ENCODE assay signal across 26 mouse cellular contexts in the genomic region with DNA sequence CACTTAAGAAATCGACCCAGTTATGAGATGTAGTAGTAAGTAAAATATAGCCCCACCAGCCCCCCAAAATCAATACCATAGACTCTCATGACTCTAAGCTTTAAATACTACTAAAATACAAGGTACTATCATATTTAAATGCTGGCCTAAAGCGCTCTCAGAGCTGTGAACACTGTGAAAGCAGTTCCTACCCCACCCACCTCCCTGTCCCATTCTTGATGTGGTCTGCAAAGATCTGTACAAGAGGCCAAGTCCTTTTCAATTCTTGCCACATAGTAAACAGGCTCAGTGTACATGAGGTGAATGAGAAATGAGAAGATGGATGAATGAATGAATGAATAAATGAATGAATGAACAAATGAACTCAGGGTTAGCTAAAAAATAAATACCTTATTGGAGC.
"Had no signal": no experiment of that assay in that cellular context is flagged by ENCODE, and none has a peak within 500 bp of the region (broad histone marks: within the 10 kb centered on the region; RNA-seq: fewer than 3 reads in every experiment).

No protein-coding gene starts in this region.

- H3K4me1 ChIP-seq: forebrain, embryonic 13.5 days; forebrain, embryonic 15.5 days had no signal

- H3K4me3 ChIP-seq: embryonic facial prominence, embryonic 10.5 days; embryonic facial prominence, embryonic 12.5 days; embryonic facial prominence, embryonic 13.5 days; embryonic facial prominence, embryonic 15.5 days; erythroblast, embryonic 14.5 days; forebrain, embryonic 10.5 days; forebrain, embryonic 12.5 days; forebrain, embryonic 13.5 days; forebrain, embryonic 15.5 days; gastrocnemius, adult 2 months; heart, adult 2 months; heart, embryonic 10.5 days had no signal

- DNase-seq: cerebellum, postnatal 10 days; cerebellum, postnatal 14 days; cerebellum, postnatal 25 days; cerebellum, postnatal 36 days; embryo, embryonic 11 days; forebrain, postnatal 0 days; gastrocnemius, adult 2 months; gastrocnemius, postnatal 10 days; gastrocnemius, postnatal 14 days; gastrocnemius, postnatal 25 days; gastrocnemius, postnatal 36 days; heart, adult 11 months; heart, adult 18-20 months; heart, adult 2 months had no signal

- H3K27ac ChIP-seq: embryonic facial prominence, embryonic 10.5 days; embryonic facial prominence, embryonic 12.5 days; embryonic facial prominence, embryonic 13.5 days; embryonic facial prominence, embryonic 15.5 days; forebrain, embryonic 10.5 days; forebrain, embryonic 12.5 days; forebrain, embryonic 13.5 days; forebrain, embryonic 15.5 days; gastrocnemius, adult 2 months; heart, adult 2 months; heart, embryonic 10.5 days had no signal

- H3K36me3 ChIP-seq: embryonic facial prominence, embryonic 10.5 days; embryonic facial prominence, embryonic 12.5 days; embryonic facial prominence, embryonic 13.5 days; embryonic facial prominence, embryonic 15.5 days; forebrain, embryonic 10.5 days; forebrain, embryonic 12.5 days; forebrain, embryonic 15.5 days had no signal

- H3K27me3 ChIP-seq: embryonic facial prominence, embryonic 12.5 days; embryonic facial prominence, embryonic 13.5 days; embryonic facial prominence, embryonic 15.5 days; forebrain, embryonic 12.5 days; forebrain, embryonic 13.5 days; forebrain, embryonic 15.5 days had no signal

- ATAC-seq: forebrain, embryonic 13.5 days; forebrain, embryonic 14.5 days; forebrain, embryonic 15.5 days; forebrain, embryonic 16.5 days; forebrain, postnatal 0 days had no signal

- H3K4me2 ChIP-seq: embryonic facial prominence, embryonic 12.5 days; embryonic facial prominence, embryonic 13.5 days; embryonic facial prominence, embryonic 15.5 days; forebrain, embryonic 12.5 days; forebrain, embryonic 13.5 days; forebrain, embryonic 15.5 days had no signal

- H3K9me3 ChIP-seq: embryonic facial prominence, embryonic 12.5 days; embryonic facial prominence, embryonic 13.5 days; embryonic facial prominence, embryonic 15.5 days; forebrain, embryonic 10.5 days; forebrain, embryonic 12.5 days; forebrain, embryonic 13.5 days; forebrain, embryonic 15.5 days; heart, embryonic 10.5 days had no signal

- H3K9ac ChIP-seq: embryonic facial prominence, embryonic 12.5 days; embryonic facial prominence, embryonic 13.5 days; embryonic facial prominence, embryonic 15.5 days; forebrain, embryonic 12.5 days; forebrain, embryonic 13.5 days; forebrain, embryonic 15.5 days; forebrain, postnatal 0 days had no signal
